Mouse (Mus musculus) layer of hippocampus, postnatal 10 days (tissue): ENCODE data around the gene Mfsd4a. TPM values are rescaled to one million over a fixed set of nuclear protein-coding genes. Genes with fewer than 3 reads are reported as not detected.

ENCODE experiments used
- DNase-seq, 2 experiments: peaks; one replicate each; pipeline ENCODE4 v3.0.0; 2021; ENCODE audit warnings: low spot score in 2 of 2
- total RNA-seq, 2 experiments: library from RNA; stranded (reverse); gene quantifications; 2 replicates each; pipeline ENCODE4 v1.2.3; 2021

Gene Mfsd4a
- total RNA-seq, 2 experiments from 2014 or later, result 32.1 to 33.6 TPM

- no peak for DNase-seq
Measured at GRCm38 (mm10) chr1:132022107-132022506, 45.8 kb downstream of the Mfsd4a start.

DNA sequence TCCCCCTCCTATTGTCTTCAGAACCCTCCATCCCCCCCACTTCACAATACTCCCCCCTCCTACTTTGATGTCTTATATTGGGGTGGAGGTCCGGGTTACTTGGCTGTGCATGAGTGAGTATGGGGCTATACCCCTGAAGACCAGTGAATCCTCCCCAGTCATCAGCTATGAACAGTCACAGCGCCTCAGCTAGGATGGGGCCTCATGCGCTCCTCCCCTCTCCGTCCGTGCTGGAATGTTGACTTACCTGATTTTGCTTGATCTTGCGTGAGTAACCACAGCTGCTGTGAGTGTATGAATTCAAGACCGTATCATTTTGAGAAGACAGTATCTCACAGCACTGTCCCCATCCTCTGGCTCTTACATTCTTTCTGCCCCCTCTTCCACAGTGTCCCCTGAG lies 48.0 kb downstream of the Mfsd4a start:
- DNase-seq, result no peak

- no peak for DNase-seq
Measured at GRCm38 (mm10) chr1:132016691-132017090, 51.2 kb downstream of the Mfsd4a start.

- no peak for DNase-seq
Measured at GRCm38 (mm10) chr1:132014800-132015199, 53.1 kb downstream of the Mfsd4a start.

DNA sequence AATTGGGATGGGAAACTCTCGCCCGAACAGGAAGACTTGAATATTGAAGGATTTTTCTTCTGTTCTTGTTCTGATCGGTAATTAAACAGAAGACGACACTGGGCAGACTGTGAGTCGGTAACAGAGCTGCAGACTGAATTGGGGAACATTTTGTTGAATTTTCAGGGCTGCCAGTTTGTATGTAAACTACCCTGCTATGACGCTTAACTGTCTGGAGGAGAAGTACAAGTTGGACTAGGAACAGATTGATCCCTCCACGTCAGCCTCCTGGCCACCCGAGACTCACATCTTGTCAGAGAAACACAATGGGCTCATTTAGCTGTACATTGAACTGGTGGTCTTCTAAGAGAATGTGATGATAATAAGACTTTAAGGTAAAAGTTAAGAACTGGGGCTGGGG lies 55.0 kb downstream of the Mfsd4a start:
- DNase-seq, result no peak

DNA sequence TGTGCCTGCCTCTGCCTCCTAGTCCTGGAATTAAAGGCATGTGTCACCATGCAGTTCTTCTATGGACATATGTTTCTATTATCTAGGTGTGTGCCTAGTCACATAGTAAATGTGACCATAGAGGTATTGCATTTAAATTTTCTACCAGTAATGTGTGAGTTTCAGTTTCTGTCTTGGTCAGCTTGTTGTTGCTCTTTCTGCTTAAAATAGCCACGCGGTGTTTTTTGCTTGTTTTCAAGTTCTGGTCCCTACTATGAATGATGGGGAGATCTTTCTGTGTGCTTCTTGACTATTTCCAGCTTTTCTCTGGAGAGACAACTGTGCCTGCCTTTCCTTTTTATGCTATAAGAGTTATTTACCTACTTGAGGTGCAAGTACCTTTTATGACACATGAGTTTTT lies 56.1 kb downstream of the Mfsd4a start:
- DNase-seq, result no peak

DNA sequence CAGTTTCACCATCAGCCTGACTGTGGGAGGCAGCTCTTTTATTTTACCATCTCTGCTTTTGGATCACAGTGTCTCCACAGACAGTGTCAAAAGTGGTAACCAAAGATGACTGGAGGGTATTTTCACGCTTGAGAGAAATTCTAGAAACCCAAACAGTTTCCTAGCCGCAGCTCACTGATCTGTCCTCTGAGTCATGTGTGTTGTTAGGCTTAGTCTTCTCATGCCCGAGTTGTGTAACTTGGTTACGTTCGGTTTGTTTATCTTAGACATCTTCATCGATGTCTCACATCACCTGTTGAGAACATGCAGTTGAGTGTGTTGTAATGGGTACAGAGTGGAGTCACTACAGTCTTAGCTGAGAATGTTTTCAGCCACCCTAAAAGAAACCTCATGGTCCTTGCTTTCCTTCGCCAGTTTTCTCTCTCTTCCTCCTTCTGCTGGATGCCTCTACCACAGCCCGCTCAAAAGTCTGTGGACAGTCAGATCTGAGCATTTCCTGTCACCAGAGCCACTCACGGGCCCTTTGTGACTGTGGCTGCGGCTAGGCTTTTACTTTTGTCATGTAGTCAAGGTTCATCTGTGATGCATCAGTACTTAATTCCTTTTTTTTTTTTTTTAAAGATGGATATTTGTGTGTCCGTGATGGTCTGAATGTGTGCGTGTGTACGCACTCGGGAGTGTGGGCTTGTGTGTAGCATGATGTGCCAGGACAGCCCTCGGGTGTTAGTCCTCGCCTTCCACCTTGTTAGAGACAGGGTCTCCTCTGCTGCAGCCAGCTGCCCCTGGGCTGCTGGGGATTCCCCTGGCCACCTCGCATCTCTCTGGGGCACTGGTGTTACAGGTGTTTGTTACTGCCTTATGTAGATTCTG lies 57.0 kb downstream of the Mfsd4a start:
- no peak for DNase-seq

DNA sequence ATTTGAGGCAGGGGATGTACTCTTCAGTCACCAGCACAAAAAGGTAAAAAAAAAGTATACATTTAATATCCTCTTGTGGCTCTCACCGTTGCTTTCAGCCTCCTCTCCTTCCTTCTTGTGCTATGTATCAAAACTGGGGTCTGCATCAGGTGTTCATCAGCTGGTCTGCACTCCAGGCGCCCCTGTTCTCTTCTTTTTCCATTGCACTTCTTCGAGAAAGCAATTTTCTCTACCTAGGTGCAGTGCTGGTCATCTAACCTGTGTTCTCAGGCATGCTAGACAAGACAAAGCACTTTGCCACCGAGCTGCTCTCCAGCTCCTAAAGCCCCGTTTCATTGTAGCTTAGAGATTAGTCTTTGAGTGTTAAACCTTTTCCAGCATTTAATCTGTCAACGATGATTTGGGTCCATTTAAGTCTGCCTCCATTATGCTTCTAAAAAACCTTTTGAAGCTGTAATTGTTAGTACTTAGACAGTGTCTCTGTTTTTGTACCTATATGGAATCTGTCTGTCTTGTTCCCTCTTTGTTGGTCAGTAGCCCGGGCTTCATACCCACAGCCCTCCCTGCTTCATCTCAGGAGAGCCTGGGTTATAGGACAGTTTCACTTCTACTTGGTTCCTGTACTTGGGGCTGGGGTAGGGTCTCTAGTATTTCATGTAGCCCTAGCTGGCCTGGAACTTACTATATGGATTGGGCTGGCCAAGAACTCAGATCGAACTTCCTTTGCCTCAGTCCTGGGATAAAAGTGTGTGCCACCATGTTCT lies 58.8 kb downstream of the Mfsd4a start:
- no peak for DNase-seq

GRCm38 (mm10) chr1:132007828-132008827 lies 59.7 kb downstream of the Mfsd4a start:
- peak; percentile 80 to 88 for DNase-seq

GRCm38 (mm10) chr1:132007282-132007815 lies 60.5 kb downstream of the Mfsd4a start, which contains the start of gene Elk4:
Gene Elk4 (plus strand): TSS chr1:132007607.
- DNase-seq, result peak; percentile 84 to 88

DNA sequence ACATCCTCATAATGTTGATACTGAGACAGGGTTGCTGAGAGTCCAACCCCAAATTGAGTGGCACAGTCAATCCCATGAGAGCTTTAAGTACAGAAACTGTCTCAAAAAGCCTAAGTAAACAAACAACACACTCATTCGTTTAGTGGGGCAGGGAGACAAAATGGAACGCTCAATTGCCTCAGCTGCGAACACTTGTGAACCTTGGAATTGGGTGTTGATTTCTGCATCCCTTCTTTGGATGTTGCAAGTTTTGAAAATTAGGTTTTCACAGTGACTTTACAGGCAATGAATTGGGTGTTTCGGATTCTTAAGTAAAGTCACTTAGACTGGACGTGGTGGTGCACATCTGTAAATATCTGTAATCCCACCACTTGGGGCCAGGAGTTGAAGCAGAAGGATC lies 61.1 kb downstream of the Mfsd4a start:
- DNase-seq, result no peak

DNA sequence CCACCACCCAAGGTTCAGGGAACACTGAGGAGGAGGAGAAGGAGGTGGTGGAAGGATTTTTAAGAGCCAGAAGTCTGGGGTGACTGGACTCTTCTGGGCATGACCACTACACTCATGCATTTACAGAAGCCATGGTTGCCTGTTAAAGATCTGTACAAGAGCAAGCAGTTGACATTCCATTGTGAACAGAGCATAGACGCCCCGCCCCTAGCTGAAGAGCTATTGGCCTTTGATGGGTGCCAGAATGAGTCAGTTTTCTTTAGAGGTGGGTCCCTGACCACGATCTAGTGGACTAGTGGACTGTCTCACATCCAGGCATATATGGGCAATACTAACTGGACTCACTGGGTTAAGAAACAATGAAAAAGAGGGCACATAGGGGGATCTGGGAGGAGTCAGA lies 61.8 kb downstream of the Mfsd4a start:
- DNase-seq, result no peak

- no peak for DNase-seq
Measured at GRCm38 (mm10) chr1:132005466-132005865, 62.4 kb downstream of the Mfsd4a start.

GRCm38 (mm10) chr1:132004574-132005180 lies 63.2 kb downstream of the Mfsd4a start:
- no peak for DNase-seq

DNA sequence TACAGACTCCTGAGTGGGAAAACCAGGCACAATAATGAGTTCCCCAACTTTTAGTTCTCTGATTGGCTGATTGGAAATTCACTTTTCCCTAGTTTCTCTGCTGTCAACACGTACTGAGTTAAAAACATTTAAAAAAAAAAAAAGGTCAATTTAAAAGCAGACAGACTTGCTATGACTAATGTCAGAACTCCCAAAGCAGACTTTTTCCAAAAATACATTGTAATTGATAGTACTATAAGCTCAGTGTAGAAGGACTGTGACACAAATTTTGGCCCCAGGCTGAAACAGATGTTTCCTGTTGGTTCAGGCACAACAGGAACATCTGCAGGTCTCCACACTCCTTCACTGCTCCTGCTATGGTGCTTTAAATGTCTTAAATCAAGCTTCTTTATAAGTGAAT lies 64.0 kb downstream of the Mfsd4a start:
- no peak for DNase-seq

- DNase-seq, result no peak
Measured at GRCm38 (mm10) chr1:132003111-132003510, 64.8 kb downstream of the Mfsd4a start.

GRCm38 (mm10) chr1:132001880-132002330 lies 66.0 kb downstream of the Mfsd4a start:
- DNase-seq, result no peak

- no peak for DNase-seq
Measured at GRCm38 (mm10) chr1:132000506-132000905, 67.4 kb downstream of the Mfsd4a start.

GRCm38 (mm10) chr1:131995062-131995461 lies 72.8 kb downstream of the Mfsd4a start:
- DNase-seq, result peak; percentile 73 to 74
